Mouse (Mus musculus) erythroblast, embryonic 14.5 days (primary cell): ENCODE results near the gene Foxred1.

Source experiments
- GATA1 ChIP-seq: IDR thresholded peaks from 2 replicates; pipeline ENCODE4 v1.6.1; 2012; ENCODE audit warnings: low read length, inconsistent platforms, mixed read lengths
- TAL1 ChIP-seq: IDR thresholded peaks from 3 replicates; pipeline ENCODE4 v1.6.1; 2012; ENCODE audit warnings: low read length, inconsistent platforms, mixed read lengths

DNA sequence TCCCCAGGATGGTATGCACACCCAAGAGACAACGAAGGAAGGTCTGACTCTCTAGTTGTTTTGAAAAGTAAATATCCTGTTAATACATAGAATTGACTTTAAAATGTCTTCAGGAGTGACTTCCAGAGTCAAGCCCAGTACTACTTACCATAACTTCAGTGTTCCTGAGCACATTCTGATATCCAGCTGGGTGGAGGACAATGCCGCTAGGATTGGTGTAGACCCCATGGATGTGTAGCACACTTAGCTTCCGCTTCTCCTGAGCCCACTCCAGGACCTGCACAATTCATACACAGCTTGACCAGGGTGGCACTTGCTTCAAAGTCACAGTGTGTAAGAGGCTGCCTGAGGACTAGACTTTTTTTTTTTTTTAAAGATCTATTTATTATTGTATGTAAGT, 12.6 kb upstream of the Foxred1 start:
- TF ChIP-seq GATA1, result no peak
- no peak for TF ChIP-seq TAL1
